Mouse (Mus musculus) mouse trophoblast stem cell (cell line): ENCODE data around the gene Gm21858.
"Not testable (repeated sequence)": the region's sequence is repeated elsewhere in the genome, so short reads cannot be mapped to it uniquely, and the experiment has no call there.

Experiments
- in situ Hi-C, 2 experiments: fragments of 300-500 bp; cut with MseI, MboI; formaldehyde crosslinking; loops; 2 replicates in 1 of 2; 3 replicates in 1 of 2; pipeline ENCODE4 v1.15.1; 2025

Gene Gm21858

DNA sequence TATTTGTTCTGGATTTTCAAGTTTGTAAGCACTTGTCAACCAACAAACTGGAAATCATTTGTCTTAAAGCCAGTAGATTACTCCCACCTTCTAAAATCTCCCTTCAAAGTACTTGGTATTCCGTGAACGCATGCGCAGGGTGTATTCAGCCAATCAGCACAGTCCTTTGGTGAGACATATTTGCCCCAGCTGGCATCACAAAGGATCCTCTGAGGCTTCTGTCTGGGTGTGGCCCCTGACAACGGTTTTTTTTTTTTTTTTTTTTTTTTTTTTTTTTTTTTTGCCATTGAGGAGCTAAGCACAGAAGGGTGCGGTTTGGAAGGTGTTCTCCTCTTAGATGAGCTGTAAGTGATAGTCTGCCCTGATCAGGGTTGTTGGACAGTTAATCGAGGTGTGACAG, at the start of gene Gm21858:
Gm21858 (plus strand) TSS at position 301 of the 400 bp plus-strand sequence.
- in situ Hi-C loops: not testable (repeated sequence)
